Mouse (Mus musculus) heart, adult 2 months (tissue): Measurements from ENCODE around the gene Shbg. TPM values are rescaled to one million over a fixed set of nuclear protein-coding genes. Genes with fewer than 3 reads are reported as not detected.

ENCODE experiments used
- DNase-seq, 2 experiments: peaks; one replicate each; pipeline ENCODE4 v3.0.0; 2021
- H3K27ac ChIP-seq: fragments of 200-600 bp; 2 replicates; pipeline ENCODE4 v1.8.1; 2022
- H3K27me3 ChIP-seq: fragments of 200-500 bp; 2 replicates; pipeline ENCODE4 v1.6.1; 2012; ENCODE audit warnings: mild to moderate bottlenecking, low read length, inconsistent platforms, mixed read lengths; ENCODE audit not compliant: control insufficient read depth, insufficient read depth
- H3K36me3 ChIP-seq: fragments of 200-500 bp; 2 replicates; pipeline ENCODE4 v1.6.1; 2012; ENCODE audit warnings: low read length, inconsistent platforms; ENCODE audit not compliant: control insufficient read depth, insufficient read depth
- H3K4me1 ChIP-seq: fragments of 200-500 bp; 2 replicates; pipeline ENCODE4 v1.6.1; 2011; ENCODE audit warnings: low read length; ENCODE audit not compliant: control insufficient read depth, insufficient read depth
- H3K4me3 ChIP-seq: fragments of 200-600 bp; 2 replicates; pipeline ENCODE4 v1.8.1; 2022
- H3K79me2 ChIP-seq: fragments of 200-500 bp; replicated peaks from 2 replicates; pipeline ENCODE4 v1.6.1; 2012; ENCODE audit warnings: mild to moderate bottlenecking, inconsistent platforms, low read length, moderate library complexity, mixed read lengths; ENCODE audit not compliant: control insufficient read depth, insufficient read depth
- H3K9ac ChIP-seq: fragments of 200-500 bp; 2 replicates; pipeline ENCODE4 v1.6.1; 2012; ENCODE audit warnings: low read depth, mild to moderate bottlenecking, control low read depth, inconsistent platforms, low read length, mixed read lengths
- CTCF ChIP-seq: fragments of 200-600 bp; IDR thresholded peaks from 2 replicates; pipeline ENCODE4 v1.8.1; 2022; ENCODE audit warnings: antibody characterized with exemption, mild to moderate bottlenecking, moderate library complexity
- EP300 ChIP-seq: fragments of 200-500 bp; IDR thresholded peaks from 2 replicates; pipeline ENCODE4 v1.6.1; 2011; ENCODE audit warnings: low read depth, low read length, control low read depth; ENCODE audit not compliant: insufficient read depth
- POLR2A ChIP-seq: fragments of 200-500 bp; IDR thresholded peaks from 2 replicates; pipeline ENCODE4 v1.6.1; 2011; ENCODE audit warnings: mild to moderate bottlenecking, low read depth, low read length, control low read depth; ENCODE audit not compliant: insufficient read depth
- WGBS: fragments of 180-500 bp; shearing (Covaris S2); methylation state at CpG from one replicate; pipeline ENCODE4 v1.1.7; 2018; 5-methylcytosine and 5-hydroxymethylcytosine counted together
- intact Hi-C: fragments of 180-260 bp; cut with DNase I; formaldehyde crosslinking; loops from one replicate; pipeline ENCODE4 v1.15.1; 2025
- long read RNA-seq: library from polyadenylated mRNA; stranded (forward); transcript quantifications from one replicate; pipeline ENCODE4 v2.0.0, GENCODE M21; 2021
- polyA plus RNA-seq: library from polyadenylated mRNA; depleted of rRNA; stranded (reverse); fragments of >200 nt; gene quantifications from 2 replicates; pipeline ENCODE4 v1.2.3, GENCODE M21; 2012; rRNA removed
- total RNA-seq, 2 experiments: library from RNA; stranded (reverse); gene quantifications; 2 replicates each; pipeline ENCODE4 v1.2.3; 2021

The Shbg gene
- total RNA-seq, result not detected
- not detected in 2 replicates for polyA plus RNA-seq
- long read RNA-seq, result 0 reads

DNA sequence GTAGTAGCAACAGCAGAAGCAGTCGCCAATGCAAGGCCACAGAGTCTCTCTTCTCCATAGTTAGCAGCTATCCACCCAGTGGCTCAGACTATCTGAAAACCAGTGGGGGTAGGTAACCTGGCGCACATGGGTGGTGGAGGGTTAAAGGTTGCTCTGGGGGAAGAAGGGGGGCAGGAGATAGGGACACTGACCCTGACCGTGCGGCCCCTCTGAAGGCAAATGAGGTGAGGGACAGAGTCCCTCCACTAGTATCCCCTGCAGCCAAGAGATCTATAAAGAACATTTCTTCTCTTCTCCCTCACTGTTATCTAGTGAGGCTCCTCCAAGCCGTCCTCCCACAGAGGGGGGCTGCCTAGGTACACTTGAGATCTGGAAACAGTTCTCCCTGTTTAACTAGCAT, at the start of gene Shbg:
TSS of gene Shbg (minus strand) at position 101 of the 400 bp plus-strand sequence.
- TF ChIP-seq CTCF, result no peak
- no peak for TF ChIP-seq EP300
- TF ChIP-seq POLR2A, result no peak
- peaks cover 3% of the 10 kb centered on the region; the same call in 1 of the 2 replicates for H3K4me1 ChIP-seq
- H3K27me3 ChIP-seq, result no peaks in the 10 kb centered on the region
- no peak within 1 kb of the TSS for H3K9ac ChIP-seq
- intact Hi-C loops, result no loop called here
- 50% methylated on average over 5 of the region's 5 CpGs for WGBS
- no peak within 1 kb of the TSS for H3K4me3 ChIP-seq
- DNase-seq, result no peak
- no peak within 1 kb of the TSS for H3K27ac ChIP-seq
- H3K36me3 ChIP-seq, result no peaks in the 10 kb centered on the region
- H3K79me2 ChIP-seq, result no peaks in the 10 kb centered on the region

DNA sequence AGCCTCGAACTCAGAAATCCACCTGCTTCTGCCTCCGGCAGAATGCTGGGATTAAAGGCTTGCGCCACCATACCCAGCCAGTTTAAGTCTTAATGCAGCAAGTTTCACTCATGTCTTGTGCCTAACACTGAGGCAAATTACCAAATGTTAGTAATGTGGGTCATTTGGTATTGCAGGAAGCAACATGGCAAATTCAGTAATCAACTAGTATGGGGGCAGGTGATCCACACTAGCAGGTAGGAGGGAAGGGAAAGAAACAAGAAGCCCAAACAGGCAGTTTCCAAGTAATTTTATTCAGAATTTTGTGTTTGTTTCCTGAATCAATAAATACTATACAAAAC, 48.9 kb upstream of the Shbg start:
- H3K36me3 ChIP-seq, result peaks cover 17% of the 10 kb centered on the region
- 88% methylated on average over 3 of the region's 3 CpGs for WGBS
- intact Hi-C loops, result no loop called here
- no peak for TF ChIP-seq POLR2A
- no peak for TF ChIP-seq CTCF
- TF ChIP-seq EP300, result no peak
- no peaks in the 10 kb centered on the region for H3K27me3 ChIP-seq
- DNase-seq, result no peak
- H3K4me1 ChIP-seq, result peaks cover 10% of the 10 kb centered on the region
- no peak overlapping the region for H3K9ac ChIP-seq
- H3K4me3 ChIP-seq, result no peak overlapping the region
- H3K27ac ChIP-seq, result no peak overlapping the region
- no peaks in the 10 kb centered on the region for H3K79me2 ChIP-seq

GRCm38 (mm10) chr11:69665961-69666664, 48.4 kb upstream of the Shbg start, which contains the start of gene Cd68:
TSS of gene Cd68 (minus strand) at chr11:69666153.
- DNase-seq, result peak in 1 of 2 experiments; percentile 71
- Histone ChIP-seq H3K27me3 (no peaks in the 10 kb centered on the region), H3K4me3 (no peak within 1 kb of the TSS), H3K36me3 (peaks cover 17% of the 10 kb centered on the region), H3K9ac (no peak within 1 kb of the TSS), H3K27ac (no peak within 1 kb of the TSS; the same call in 1 of the 2 replicates), H3K4me1 (peaks cover 10% of the 10 kb centered on the region), H3K79me2 (no peaks in the 10 kb centered on the region)
- intact Hi-C loops, result no loop called here
- 49% methylated on average over 7 of the region's 7 CpGs for WGBS
- TF ChIP-seq POLR2A (0 out of 2 replicates have a peak, but pooled peaks have one; percentile 44), CTCF (no peak)

- no peaks in the 10 kb centered on the region for H3K79me2 ChIP-seq
- intact Hi-C loops, result no loop called here
- peaks cover 14% of the 10 kb centered on the region for H3K36me3 ChIP-seq
- TF ChIP-seq EP300 (no peak), CTCF (no peak), POLR2A (no peak)
- no peaks in the 10 kb centered on the region for H3K27me3 ChIP-seq
- no peak for DNase-seq
- H3K4me3 ChIP-seq, result no peak overlapping the region
- no peak overlapping the region; the same call in 1 of the 2 replicates for H3K27ac ChIP-seq
- H3K4me1 ChIP-seq, result peaks cover 6% of the 10 kb centered on the region
- no peak overlapping the region for H3K9ac ChIP-seq
- 66% methylated on average over 9 of the region's 9 CpGs for WGBS
Measured at GRCm38 (mm10) chr11:69665457-69665960, 47.8 kb upstream of the Shbg start.

- H3K4me3 ChIP-seq, result no peak overlapping the region
- intact Hi-C loops, result no loop called here
- TF ChIP-seq CTCF, result no peak
- TF ChIP-seq EP300, result no peak
- TF ChIP-seq POLR2A, result no peak
- H3K79me2 ChIP-seq, result no peaks in the 10 kb centered on the region
- no peaks in the 10 kb centered on the region for H3K27me3 ChIP-seq
- 85% methylated on average over 7 of the region's 7 CpGs for WGBS
- no peak for DNase-seq
- no peak overlapping the region for H3K9ac ChIP-seq
- no peak overlapping the region; the same call in 1 of the 2 replicates for H3K27ac ChIP-seq
- H3K36me3 ChIP-seq, result peaks cover 7% of the 10 kb centered on the region
- H3K4me1 ChIP-seq, result peaks cover 6% of the 10 kb centered on the region
Measured at GRCm38 (mm10) chr11:69664841-69665240, 47.1 kb upstream of the Shbg start.

GRCm38 (mm10) chr11:69663795-69664194, 46.1 kb upstream of the Shbg start:
- Histone ChIP-seq H3K36me3 (no peaks in the 10 kb centered on the region; the same call in 1 of the 2 replicates), H3K27ac (peak overlapping the region; percentile 98; the same call in 1 of the 2 replicates), H3K4me3 (no peak overlapping the region), H3K9ac (no peak overlapping the region), H3K79me2 (no peaks in the 10 kb centered on the region), H3K4me1 (peaks cover 6% of the 10 kb centered on the region), H3K27me3 (no peaks in the 10 kb centered on the region)
- 47% methylated on average over 6 of the region's 6 CpGs for WGBS
- DNase-seq, result peak; percentile 40 to 41
- intact Hi-C loops, result no loop called here
- TF ChIP-seq CTCF (no peak), EP300 (peak; percentile 63; the same call in 1 of the 2 replicates), POLR2A (no peak)
